Mouse (Mus musculus) stomach, postnatal 0 days (tissue): ENCODE measurements around the gene Dctn3.

Source experiments
- CTCF ChIP-seq: IDR thresholded peaks from 2 replicates; pipeline ENCODE4 v1.5.1; 2016; ENCODE audit warnings: antibody characterized with exemption, low read depth, mild to moderate bottlenecking, moderate library complexity
- EP300 ChIP-seq: optimal IDR thresholded peaks from 2 replicates; pipeline ENCODE3; 2016; ENCODE audit warnings: antibody characterized with exemption

GRCm38 (mm10) chr4:41758021-41758420, 35.1 kb upstream of the Dctn3 start:
- no peak for TF ChIP-seq EP300
- TF ChIP-seq CTCF: no peak
